Mouse (Mus musculus): ENCODE measurements around the gene Ift22. TPM values are rescaled to one million over a fixed set of nuclear protein-coding genes. Genes with fewer than 3 reads are reported as not detected.
"Not testable (repeated sequence)": the region's sequence is repeated elsewhere in the genome, so short reads cannot be mapped to it uniquely, and the experiment has no call there.

The Ift22 gene
- total RNA-seq, 2 experiments from 2014 or later: 33.6 to 38.2 TPM

DNA sequence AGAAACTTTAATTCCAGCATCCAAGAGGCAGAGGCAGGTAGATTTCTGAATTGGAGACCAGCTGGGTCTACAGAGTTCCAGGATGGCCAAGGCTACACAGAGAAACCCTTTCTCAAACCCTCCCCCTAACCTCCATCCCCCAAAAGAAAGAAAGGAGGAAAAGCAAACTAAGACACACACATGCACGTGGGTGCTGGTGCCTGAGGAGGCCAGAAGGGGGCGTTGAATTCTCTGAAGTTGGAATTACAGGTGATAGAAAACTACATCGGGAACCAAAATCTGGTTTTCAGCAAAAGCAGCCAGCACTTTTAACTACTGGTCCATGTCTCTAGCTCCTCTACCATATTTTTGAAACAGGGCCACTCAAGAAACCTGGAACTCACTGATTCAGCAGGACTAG lies 3.3 kb upstream of the Ift22 start:
- no peak for DNase-seq (ENCODE audit: low spot score in 2 of 2)

GRCm38 (mm10) chr5:136905630-136906029 lies 2.3 kb upstream of the Ift22 start:
- no peak for DNase-seq (ENCODE audit: low spot score in 2 of 2)

DNA sequence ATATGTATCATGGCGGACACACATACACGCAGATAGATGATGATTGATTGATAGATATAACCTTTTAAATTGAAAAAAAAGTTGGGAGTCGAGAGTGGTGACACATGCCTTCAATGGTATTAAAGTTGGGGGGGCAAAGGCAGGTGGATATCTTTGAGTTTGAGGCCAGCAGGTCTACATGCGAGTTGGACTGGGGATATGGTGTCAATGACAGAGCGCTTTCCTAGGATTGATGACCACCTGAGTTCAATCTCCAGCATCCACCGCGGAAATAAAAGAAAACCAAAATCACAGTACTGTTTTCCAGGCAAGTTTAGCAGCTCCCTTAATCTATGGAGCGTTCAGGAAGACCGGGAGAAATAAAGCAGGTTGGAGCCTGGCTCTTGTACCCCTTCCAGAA lies 363 bp upstream of the Ift22 start:
- no peak for DNase-seq (ENCODE audit: low spot score in 2 of 2)

- no peak for DNase-seq (ENCODE audit: low spot score in 2 of 2)
Observed at GRCm38 (mm10) chr5:136914183-136914582, 6.2 kb downstream of the Ift22 start.

DNA sequence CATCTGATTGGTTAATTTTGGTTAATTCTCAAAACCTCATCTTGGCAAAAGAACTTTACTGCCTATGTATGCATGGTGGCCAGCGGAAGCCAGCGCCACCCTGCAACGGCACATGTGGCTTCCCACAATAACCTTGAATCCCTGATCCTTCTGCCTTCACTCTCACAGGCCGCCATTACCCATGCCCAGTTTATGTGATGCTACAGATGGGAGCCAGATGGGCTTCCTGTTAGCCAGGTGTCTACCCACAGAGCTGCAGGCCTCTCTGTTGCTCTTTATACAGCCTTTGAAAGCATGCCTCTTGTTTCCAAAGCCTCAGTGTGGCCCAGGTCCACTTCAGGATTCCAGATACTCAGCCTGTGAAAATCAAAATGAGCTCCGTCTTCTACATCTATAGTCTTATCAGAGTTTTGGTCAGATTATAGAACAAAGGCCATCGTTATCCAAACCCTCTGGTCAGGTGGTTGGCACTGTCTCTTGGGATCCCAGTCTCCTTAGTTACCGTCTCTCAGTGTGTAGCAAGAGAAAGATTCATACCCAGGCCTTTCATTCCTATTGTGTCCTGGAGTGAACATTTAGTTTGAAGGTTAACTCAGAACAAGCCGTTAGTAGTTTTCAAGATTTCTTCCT lies 9.8 kb downstream of the Ift22 start:
- no peak for DNase-seq (ENCODE audit: low spot score in 2 of 2)

- peak; percentile 16 to 51 for DNase-seq (ENCODE audit: low spot score in 2 of 2)
Observed at GRCm38 (mm10) chr5:136918655-136919472, 10.9 kb downstream of the Ift22 start.

DNA sequence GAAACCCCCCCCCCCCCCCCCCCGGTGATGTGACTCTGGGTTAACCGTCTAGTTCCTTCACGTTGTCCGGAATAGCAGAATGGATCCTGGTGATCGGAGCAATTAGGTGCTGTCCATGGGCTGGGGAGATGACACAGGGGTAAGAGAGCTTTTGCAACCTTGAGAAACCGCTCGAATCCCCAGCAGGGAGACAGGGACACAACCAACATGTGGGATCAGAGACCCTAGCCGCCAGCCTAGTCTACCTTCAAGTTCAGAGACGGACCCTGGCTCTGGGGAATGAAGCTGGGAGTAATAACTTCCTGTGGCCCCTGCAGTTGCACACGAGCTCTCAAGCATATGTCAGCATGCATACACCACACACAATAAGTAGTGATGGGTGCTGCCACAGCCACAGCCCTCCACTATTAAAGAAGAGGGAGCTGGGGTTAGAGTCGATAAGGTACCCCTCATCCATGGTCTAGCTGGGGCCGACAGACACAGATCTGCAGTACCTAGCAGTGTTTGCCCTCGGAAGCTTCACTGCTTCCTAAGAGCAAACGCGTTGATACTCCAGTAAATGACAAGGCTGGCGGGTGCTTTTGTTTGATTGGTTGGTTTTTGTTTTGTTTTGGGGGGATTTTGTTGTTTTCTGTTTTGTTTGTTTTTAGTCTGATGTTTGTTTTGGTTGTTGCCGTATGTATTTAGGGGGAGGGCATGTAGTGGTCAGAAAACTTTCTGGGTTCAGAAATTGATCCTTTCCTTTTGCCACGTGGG lies 11.8 kb downstream of the Ift22 start:
- DNase-seq (ENCODE audit: low spot score in 2 of 2): no peak

DNA sequence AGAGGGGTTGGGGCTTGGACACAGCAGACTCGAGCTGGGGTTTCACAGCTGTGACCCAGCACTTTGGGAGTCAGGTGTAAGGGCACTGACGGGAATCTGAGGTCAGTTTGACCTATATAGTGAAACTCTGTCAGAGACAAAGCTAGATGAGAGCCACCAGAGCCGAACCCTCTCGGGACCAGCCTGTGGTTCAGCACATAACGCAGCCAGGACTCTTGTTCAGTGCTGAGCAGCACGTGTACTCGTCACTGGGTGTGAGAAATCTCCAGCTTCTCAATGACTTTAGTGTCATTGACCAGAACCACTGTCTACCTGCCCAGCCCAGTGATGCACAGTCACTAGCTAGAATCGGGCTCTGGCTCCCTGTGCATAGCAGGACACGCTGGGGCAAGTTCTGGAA lies 14.9 kb downstream of the Ift22 start:
- DNase-seq (ENCODE audit: low spot score in 2 of 2): no peak

DNA sequence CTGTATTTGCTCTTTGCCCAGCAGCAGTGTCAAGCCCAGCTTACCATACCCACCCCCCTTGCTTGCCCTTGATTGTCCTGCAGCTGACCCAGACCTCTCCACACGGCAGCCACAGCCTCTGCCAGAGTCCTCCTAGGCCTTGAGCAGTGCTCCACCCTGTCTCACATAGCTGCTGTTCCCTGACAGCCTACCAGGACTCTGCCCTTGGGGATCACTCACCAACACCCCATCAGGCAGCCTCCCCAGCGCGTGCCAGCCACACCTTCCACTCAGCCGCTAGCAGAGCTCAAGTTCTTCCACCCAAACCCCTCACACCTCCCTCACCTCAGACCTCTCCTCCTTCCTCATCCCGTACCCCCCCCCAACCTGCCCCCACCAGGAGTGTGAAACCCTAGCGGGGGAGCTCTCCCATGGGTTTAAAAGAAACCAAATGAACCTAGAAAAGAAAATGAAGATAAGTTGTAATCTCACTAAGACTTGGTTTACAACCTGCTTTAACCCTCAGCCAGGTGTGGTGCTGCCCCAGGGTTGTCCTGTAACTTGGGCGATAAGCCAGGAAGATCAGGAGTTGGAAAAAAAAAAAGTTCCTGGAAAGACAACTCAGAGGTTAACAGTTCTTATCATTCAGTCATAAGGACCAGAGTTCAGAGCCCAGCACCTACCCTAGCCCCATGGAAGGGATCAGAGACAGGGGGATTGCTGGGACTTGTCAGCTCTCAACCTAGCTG lies 16.0 kb downstream of the Ift22 start:
- no peak for DNase-seq (ENCODE audit: low spot score in 2 of 2)

DNA sequence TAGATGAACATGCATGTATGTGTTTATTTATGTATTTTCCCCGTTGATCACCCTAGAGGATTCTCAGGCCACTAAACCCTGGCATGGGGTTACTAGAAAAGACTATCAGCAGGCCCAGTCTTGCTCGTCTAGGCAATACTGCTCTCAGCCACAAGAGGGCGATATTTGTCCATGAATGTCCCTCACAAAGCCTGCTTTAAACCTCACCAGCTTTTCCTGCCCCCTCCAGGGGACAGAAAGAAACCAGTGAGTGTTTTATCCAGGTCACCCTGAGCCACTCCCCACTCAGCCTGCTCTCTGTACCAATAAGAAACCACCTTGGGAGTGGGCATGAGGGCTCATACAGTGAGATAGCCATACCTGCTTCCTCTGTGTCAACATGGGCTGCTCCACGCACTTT lies 21.1 kb downstream of the Ift22 start:
- DNase-seq (ENCODE audit: low spot score in 2 of 2): peak; percentile 52 to 62

- DNase-seq (ENCODE audit: low spot score in 2 of 2): no peak
Observed at GRCm38 (mm10) chr5:136931896-136932295, 23.9 kb downstream of the Ift22 start.

DNA sequence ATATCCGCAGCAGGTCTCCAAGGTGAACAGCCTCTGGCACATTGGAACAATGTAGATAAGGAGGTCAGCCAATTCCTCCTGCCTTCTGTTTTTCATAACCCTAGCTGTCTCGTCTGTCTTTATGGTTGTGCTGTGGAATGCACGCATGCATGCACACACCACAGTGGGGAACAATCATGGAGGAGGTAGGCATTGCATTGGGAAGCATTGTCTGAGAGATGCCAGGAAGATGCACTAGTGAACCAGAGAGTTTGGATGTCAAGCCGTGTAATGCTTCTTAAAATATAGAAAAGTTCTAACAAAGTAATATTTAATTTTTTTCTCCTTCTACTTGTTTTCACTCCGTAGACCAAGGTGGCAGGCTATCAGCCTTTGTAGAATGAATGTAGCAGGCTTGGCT lies 25.0 kb downstream of the Ift22 start:
- no peak for DNase-seq (ENCODE audit: low spot score in 2 of 2)

DNA sequence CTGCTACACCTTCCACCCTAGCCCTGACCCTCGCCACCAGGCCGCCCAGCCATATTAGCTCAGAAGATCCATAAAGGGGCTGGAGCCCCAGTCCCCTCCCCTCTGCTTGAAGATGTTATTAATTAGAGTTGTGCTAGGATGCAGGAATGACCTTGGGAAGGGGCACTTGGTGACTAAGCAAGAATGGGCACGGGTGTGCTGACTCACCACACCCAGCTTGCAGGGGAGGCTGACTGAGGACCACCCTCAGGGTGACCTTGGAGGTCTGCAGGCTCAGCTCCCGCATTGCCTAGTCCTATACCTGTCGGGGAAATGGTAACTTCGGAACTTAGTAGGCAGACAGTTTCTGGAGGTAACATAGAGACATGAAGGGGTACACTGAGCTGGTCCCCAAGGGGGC lies 26.0 kb downstream of the Ift22 start:
- DNase-seq (ENCODE audit: low spot score in 2 of 2): no peak

- no peak for DNase-seq (ENCODE audit: low spot score in 2 of 2)
Observed at GRCm38 (mm10) chr5:136935905-136936695, 28.1 kb downstream of the Ift22 start.

- DNase-seq (ENCODE audit: low spot score in 2 of 2): no peak
Observed at GRCm38 (mm10) chr5:136936750-136937149, 28.8 kb downstream of the Ift22 start.

DNA sequence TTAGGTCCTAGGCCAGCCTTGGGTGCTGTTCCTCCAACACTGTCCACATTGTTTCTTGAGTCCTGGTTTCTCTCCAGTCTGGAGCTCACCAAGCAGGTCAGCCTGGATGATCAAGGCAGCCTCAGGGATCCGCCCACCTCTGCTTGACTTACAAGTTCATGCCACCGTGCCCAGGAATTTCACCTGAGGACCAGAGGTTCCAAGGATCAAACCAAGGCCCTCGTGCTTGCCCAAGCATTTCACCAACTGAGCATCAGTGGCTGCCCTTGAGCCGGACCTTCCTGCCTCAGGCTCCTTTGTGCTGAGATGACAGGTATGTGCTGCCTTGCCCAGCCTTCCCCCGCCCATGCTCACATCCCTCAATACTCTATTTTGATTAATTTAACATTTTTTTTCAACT lies 29.7 kb downstream of the Ift22 start:
- DNase-seq (ENCODE audit: low spot score in 2 of 2): no peak

DNA sequence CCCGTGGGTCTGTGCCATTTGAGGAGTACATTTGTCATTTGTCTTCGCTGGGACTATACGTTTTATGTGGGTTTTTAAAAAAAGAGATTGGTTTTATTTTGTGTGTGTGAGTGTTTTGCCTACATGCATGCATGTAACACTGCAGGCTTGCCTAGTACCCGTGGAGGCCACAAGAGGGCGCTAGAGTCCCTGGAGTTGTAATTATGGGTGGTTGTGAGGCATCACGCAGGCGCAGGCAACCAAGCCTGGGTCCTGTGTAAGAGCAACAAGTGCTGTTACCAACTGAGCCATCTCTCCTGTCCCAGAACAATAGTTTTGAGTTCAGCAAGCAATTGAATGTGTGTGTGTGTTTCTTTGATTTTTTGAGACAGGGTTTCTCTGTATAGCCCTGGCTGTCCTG lies 31.3 kb downstream of the Ift22 start:
- no peak for DNase-seq (ENCODE audit: low spot score in 2 of 2)

DNA sequence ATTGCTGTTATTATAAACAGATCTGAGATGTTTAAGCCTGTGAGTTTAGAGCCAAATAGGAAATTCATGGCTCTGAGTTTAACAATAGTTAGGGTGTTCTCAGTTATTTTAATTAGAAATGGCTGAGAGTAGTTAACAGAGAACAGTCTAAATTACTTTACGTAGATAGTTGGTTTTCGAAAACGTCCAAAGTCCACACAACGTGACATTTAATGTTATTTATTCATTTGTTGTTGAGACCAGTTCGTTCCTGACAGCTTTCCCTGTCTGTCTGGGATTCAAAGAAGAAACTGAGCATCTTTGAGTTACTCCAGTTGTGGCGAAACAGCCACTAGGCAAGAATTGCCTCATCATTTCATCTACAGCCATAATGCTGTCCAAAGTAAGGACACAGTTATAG lies 32.1 kb downstream of the Ift22 start:
- not testable (repeated sequence) for DNase-seq (ENCODE audit: low spot score in 2 of 2)

GRCm38 (mm10) chr5:136940845-136941560 lies 33.1 kb downstream of the Ift22 start:
- DNase-seq (ENCODE audit: low spot score in 2 of 2): no peak

DNA sequence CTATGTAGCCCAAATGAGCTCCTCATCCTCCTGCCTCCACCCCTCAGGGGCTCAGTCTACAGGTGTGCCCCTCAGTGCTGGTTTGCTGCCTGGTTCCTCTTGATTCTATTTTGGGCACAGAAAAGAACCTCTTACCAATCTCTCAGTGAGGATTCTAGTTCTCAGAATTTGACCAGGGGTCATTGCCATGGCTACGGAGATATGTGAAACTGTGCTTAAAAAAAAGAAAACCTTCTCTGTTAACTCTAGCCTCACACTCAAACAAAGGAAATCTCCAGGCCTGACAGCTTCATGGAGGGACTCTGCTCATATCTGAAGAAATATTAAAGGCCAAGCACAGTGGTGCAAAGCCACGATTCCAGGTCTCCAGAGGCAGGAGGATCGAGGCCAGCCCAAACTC lies 34.8 kb downstream of the Ift22 start:
- DNase-seq (ENCODE audit: low spot score in 2 of 2): no peak

All from adrenal gland, postnatal 4 days (tissue).